ENCODE assay signal across 1 mouse cellular context in the genomic region with DNA sequence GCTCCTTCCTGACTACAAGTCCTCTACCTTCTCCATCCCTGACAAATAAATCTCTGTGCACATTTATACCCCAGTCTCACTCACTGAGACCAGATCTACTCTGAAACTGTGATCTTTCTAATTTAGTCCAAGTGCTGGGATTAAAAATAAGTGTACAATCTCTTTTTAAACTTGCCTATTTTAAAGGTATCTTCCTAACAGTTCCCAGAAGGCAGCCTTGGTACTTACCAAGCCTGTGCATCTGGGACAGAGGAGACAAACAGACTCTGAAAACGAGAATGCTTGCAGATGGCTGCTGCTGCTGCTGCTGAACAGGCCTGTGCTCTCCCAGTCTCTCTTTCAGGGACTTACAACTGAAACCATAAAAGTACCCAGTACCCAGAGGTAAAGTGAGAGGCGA.
TF ChIP-seq lines count a peak whose summit lies in the region.

No protein-coding gene starts in this region.

TF ChIP-seq in MEL, 35 proteins besides CTCF, POLR2A, EP300 and RAD21 (continued from another document):
- TF ChIP-seq TCF12 (IDR thresholded peaks at IDR 0.05; ENCODE audit: low read depth, low read length) (no peak), RCOR1 (IDR thresholded peaks at IDR 0.05; ENCODE audit: low read depth, low read length) (no peak), USF2 (IDR thresholded peaks at IDR 0.05; ENCODE audit: borderline replicate concordance in 1 of 2, insufficient read depth in 1 of 2, low read depth in 1 of 2, low read length in 2 of 2) (no peak), GABPA (IDR thresholded peaks at IDR 0.05; ENCODE audit: low read depth, low read length) (no peak), ZNF384 (IDR thresholded peaks at IDR 0.05; ENCODE audit: low read depth, low read length) (no peak), TAL1 (IDR thresholded peaks at IDR 0.05; ENCODE audit: low read length) (no peak), ZKSCAN1 (IDR thresholded peaks at IDR 0.05; ENCODE audit: low read depth, low read length) (no peak)
